Mouse (Mus musculus): ENCODE measurements around the gene Il1rl1.

The Il1rl1 gene

GRCm38 (mm10) chr1:40437340-40437739, 8.0 kb downstream of the Il1rl1 start:
- DNase-seq (ENCODE audit: low read depth, low spot score), result no peak

GRCm38 (mm10) chr1:40439504-40439903, 10.1 kb downstream of the Il1rl1 start:
- DNase-seq (ENCODE audit: low read depth, low spot score), result no peak

- peak; percentile 38 for DNase-seq (ENCODE audit: low read depth, low spot score)
Observed at GRCm38 (mm10) chr1:40444800-40445199, 15.4 kb downstream of the Il1rl1 start.

GRCm38 (mm10) chr1:40465477-40466430, 36.4 kb downstream of the Il1rl1 start, which contains the start of gene Il18r1:
Gene Il18r1 (plus strand): TSS chr1:40465552.
- DNase-seq (ENCODE audit: low read depth, low spot score), result no peak

GRCm38 (mm10) chr1:40467306-40467705, 37.9 kb downstream of the Il1rl1 start:
- no peak for DNase-seq (ENCODE audit: low read depth, low spot score)

GRCm38 (mm10) chr1:40468805-40469204, 39.4 kb downstream of the Il1rl1 start:
- DNase-seq (ENCODE audit: low read depth, low spot score), result peak; percentile 27

GRCm38 (mm10) chr1:40469900-40470299, 40.5 kb downstream of the Il1rl1 start:
- no peak for DNase-seq (ENCODE audit: low read depth, low spot score)

- DNase-seq (ENCODE audit: low read depth, low spot score), result peak; percentile 62
Observed at GRCm38 (mm10) chr1:40472401-40472800, 43.0 kb downstream of the Il1rl1 start.

GRCm38 (mm10) chr1:40473640-40474039, 44.3 kb downstream of the Il1rl1 start:
- DNase-seq (ENCODE audit: low read depth, low spot score), result no peak

GRCm38 (mm10) chr1:40474336-40474735, 45.0 kb downstream of the Il1rl1 start:
- DNase-seq (ENCODE audit: low read depth, low spot score), result no peak

GRCm38 (mm10) chr1:40475697-40476096, 46.3 kb downstream of the Il1rl1 start:
- DNase-seq (ENCODE audit: low read depth, low spot score), result no peak

- no peak for DNase-seq (ENCODE audit: low read depth, low spot score)
Observed at GRCm38 (mm10) chr1:40476756-40477155, 47.4 kb downstream of the Il1rl1 start.

- DNase-seq (ENCODE audit: low read depth, low spot score), result no peak
Observed at GRCm38 (mm10) chr1:40479505-40479923, 50.1 kb downstream of the Il1rl1 start.

GRCm38 (mm10) chr1:40494594-40494993, 65.2 kb downstream of the Il1rl1 start:
- DNase-seq (ENCODE audit: low read depth, low spot score), result no peak

- no peak for DNase-seq (ENCODE audit: low read depth, low spot score)
Observed at GRCm38 (mm10) chr1:40499708-40500107, 70.3 kb downstream of the Il1rl1 start.

GRCm38 (mm10) chr1:40501126-40501525, 71.8 kb downstream of the Il1rl1 start:
- no peak for DNase-seq (ENCODE audit: low read depth, low spot score)

GRCm38 (mm10) chr1:40501546-40502398, 72.4 kb downstream of the Il1rl1 start:
- DNase-seq (ENCODE audit: low read depth, low spot score), result peak; percentile 3

- DNase-seq (ENCODE audit: low read depth, low spot score), result no peak
Observed at GRCm38 (mm10) chr1:40504548-40504947, 75.2 kb downstream of the Il1rl1 start.
